Mouse (Mus musculus) spleen, adult 2 months (tissue): ENCODE results near the gene Olfr114. TPM values are rescaled to one million over a fixed set of nuclear protein-coding genes. Genes with fewer than 3 reads are reported as not detected.

Experiments
- DNase-seq, 2 experiments: peaks; one replicate each; pipeline versions ENCODE4 v3.0.0 to v3.0.0-alpha.2; 2012 to 2021; ENCODE audit warnings: low spot score in 2 of 2, low read depth in 1 of 2
- H3K27ac ChIP-seq: fragments of 200-500 bp; 2 replicates; pipeline ENCODE4 v1.5.1; 2012; ENCODE audit warnings: low read length, inconsistent platforms; ENCODE audit not compliant: insufficient read depth
- H3K27me3 ChIP-seq: fragments of 200-500 bp; 2 replicates; pipeline ENCODE4 v1.6.1; 2012; ENCODE audit warnings: mild to moderate bottlenecking, moderate library complexity, low read length, inconsistent platforms; ENCODE audit not compliant: control insufficient read depth, insufficient read depth
- H3K36me3 ChIP-seq: fragments of 200-500 bp; 2 replicates; pipeline ENCODE4 v1.6.1; 2012; ENCODE audit warnings: mild to moderate bottlenecking, low read length, inconsistent platforms; ENCODE audit not compliant: control insufficient read depth, insufficient read depth
- H3K4me1 ChIP-seq: fragments of 200-500 bp; 2 replicates; pipeline ENCODE4 v1.6.1; 2011; ENCODE audit warnings: inconsistent platforms; ENCODE audit not compliant: control insufficient read depth, insufficient read depth, insufficient read length
- H3K4me3 ChIP-seq: fragments of 200-500 bp; 2 replicates; pipeline ENCODE4 v1.5.1; 2011; ENCODE audit warnings: mild to moderate bottlenecking, inconsistent platforms; ENCODE audit not compliant: insufficient read depth, insufficient read length; ENCODE audit errors: extremely low read depth
- CTCF ChIP-seq: fragments of 200-500 bp; IDR thresholded peaks from 2 replicates; pipeline ENCODE4 v1.5.1; 2011; ENCODE audit warnings: mild to moderate bottlenecking, inconsistent platforms; ENCODE audit not compliant: insufficient read depth, insufficient read length, insufficient replicate concordance; ENCODE audit errors: extremely low read depth
- POLR2A ChIP-seq: fragments of 200-500 bp; IDR thresholded peaks from 2 replicates; pipeline ENCODE4 v1.6.1; 2011; ENCODE audit warnings: low read depth, low read length, inconsistent platforms
- WGBS: fragments of 180-500 bp; shearing (Covaris S2); methylation state at CpG from one replicate; pipeline ENCODE4 v1.1.7; 2018; 5-methylcytosine and 5-hydroxymethylcytosine counted together
- polyA plus RNA-seq: library from polyadenylated mRNA; depleted of rRNA; stranded (reverse); fragments of >200 nt; gene quantifications from 2 replicates; pipeline ENCODE4 v1.2.3, GENCODE M21; 2012; rRNA removed

The Olfr114 gene
- polyA plus RNA-seq, result not detected in 2 replicates

GRCm38 (mm10) chr17:37592643-37593042 is at the start of gene Olfr114:
TSS of gene Olfr114 (minus strand) at chr17:37592743.
- TF ChIP-seq POLR2A (no peak), CTCF (no peak)
- Histone ChIP-seq H3K27ac (no peak within 1 kb of the TSS), H3K36me3 (no peaks in the 10 kb centered on the region), H3K4me3 (no peak within 1 kb of the TSS), H3K27me3 (no peaks in the 10 kb centered on the region), H3K4me1 (no peaks in the 10 kb centered on the region)
- no peak for DNase-seq

GRCm38 (mm10) chr17:37627009-37627408 is 34.5 kb upstream of the Olfr114 start, which contains the start of the genes Olfr115 and Olfr116:
TSS of gene Olfr115 (minus strand) at chr17:37627109.
TSS of gene Olfr116 (minus strand) at chr17:37627199.
- TF ChIP-seq POLR2A (no peak), CTCF (no peak)
- Histone ChIP-seq H3K27ac (no peak within 1 kb of the TSS), H3K4me1 (no peaks in the 10 kb centered on the region), H3K27me3 (no peaks in the 10 kb centered on the region), H3K4me3 (no peak within 1 kb of the TSS), H3K36me3 (no peaks in the 10 kb centered on the region)
- 89% methylated on average over 2 of the region's 2 CpGs for WGBS
- DNase-seq, result no peak

GRCm38 (mm10) chr17:37577563-37577962 is 15.0 kb downstream of the Olfr114 start, which contains the start of gene Olfr113:
TSS of gene Olfr113 (minus strand) at chr17:37577663.
- Histone ChIP-seq H3K36me3 (no peaks in the 10 kb centered on the region), H3K27me3 (no peaks in the 10 kb centered on the region), H3K27ac (no peak within 1 kb of the TSS), H3K4me3 (no peak within 1 kb of the TSS), H3K4me1 (no peaks in the 10 kb centered on the region)
- DNase-seq, result no peak
- TF ChIP-seq POLR2A (no peak), CTCF (no peak)

- H3K27ac ChIP-seq, result no peak within 1 kb of the TSS
- TF ChIP-seq CTCF, result no peak
- TF ChIP-seq POLR2A, result no peak
- no peaks in the 10 kb centered on the region for H3K4me1 ChIP-seq
- DNase-seq, result no peak
- no peaks in the 10 kb centered on the region for H3K36me3 ChIP-seq
- H3K27me3 ChIP-seq, result no peaks in the 10 kb centered on the region
- H3K4me3 ChIP-seq, result no peak within 1 kb of the TSS
Measured at GRCm38 (mm10) chr17:37569351-37569750, 23.2 kb downstream of the Olfr114 start, which contains the start of gene Olfr112. TSS of gene Olfr112 (minus strand) at chr17:37569451.

GRCm38 (mm10) chr17:37558913-37559615 is 33.5 kb downstream of the Olfr114 start:
- Histone ChIP-seq H3K36me3 (no peaks in the 10 kb centered on the region), H3K27ac (no peak overlapping the region), H3K4me3 (no peak overlapping the region), H3K4me1 (no peaks in the 10 kb centered on the region), H3K27me3 (no peaks in the 10 kb centered on the region)
- DNase-seq, result no peak
- TF ChIP-seq POLR2A, result no peak
- TF ChIP-seq CTCF, result no peak
- WGBS, result 64% methylated on average over 1 of the region's 1 CpGs

- Histone ChIP-seq H3K27ac (no peak overlapping the region), H3K36me3 (no peaks in the 10 kb centered on the region), H3K4me1 (no peaks in the 10 kb centered on the region), H3K4me3 (no peak overlapping the region), H3K27me3 (no peaks in the 10 kb centered on the region)
- no peak for DNase-seq
- 65% methylated on average over 3 of the region's 3 CpGs for WGBS
- no peak for TF ChIP-seq POLR2A
- TF ChIP-seq CTCF, result no peak
Measured at GRCm38 (mm10) chr17:37543800-37544435, 48.6 kb downstream of the Olfr114 start.

- Histone ChIP-seq H3K36me3 (no peaks in the 10 kb centered on the region), H3K27ac (no peak overlapping the region), H3K4me1 (no peaks in the 10 kb centered on the region), H3K27me3 (no peaks in the 10 kb centered on the region), H3K4me3 (no peak overlapping the region)
- no peak for DNase-seq
- WGBS, result 80% methylated on average over 4 of the region's 4 CpGs
- TF ChIP-seq CTCF (no peak), POLR2A (no peak)
Measured at GRCm38 (mm10) chr17:37541454-37542119, 51.0 kb downstream of the Olfr114 start.

Other genes starting within 250 kb of the Olfr114 start
- gene Olfr104-ps, start 233.2 kb downstream of the Olfr114 start, polyA plus RNA-seq, result not detected in 2 replicates
- gene Olfr105-ps, start 213.7 kb downstream of the Olfr114 start, polyA plus RNA-seq, result not detected in 2 replicates
- gene Olfr106-ps, start 202.3 kb downstream of the Olfr114 start, polyA plus RNA-seq, result not detected in 2 replicates
- gene Olfr107, start 193.5 kb downstream of the Olfr114 start, polyA plus RNA-seq, result not detected in 2 replicates
- gene Olfr108, start 147.3 kb downstream of the Olfr114 start, polyA plus RNA-seq, result not detected in 2 replicates
- not detected in 2 replicates for gene Olfr109, start 133.8 kb downstream of the Olfr114 start, polyA plus RNA-seq
- 2.7 and 4.5 TPM in 2 replicates for gene H2-M2, start 109.2 kb downstream of the Olfr114 start, polyA plus RNA-seq
- 0.05 TPM in 1 of 2 replicates, not detected in the other for gene Olfr110, start 100.3 kb downstream of the Olfr114 start, polyA plus RNA-seq
- gene Olfr111, start 84.7 kb downstream of the Olfr114 start, polyA plus RNA-seq, result 0.27 and 0.29 TPM in 2 replicates
- not detected in 2 replicates for gene Olfr112, start 23.3 kb downstream of the Olfr114 start, polyA plus RNA-seq
- gene Olfr113, start 15.1 kb downstream of the Olfr114 start, polyA plus RNA-seq, result not detected in 2 replicates
- not detected in 2 replicates for gene Olfr115, start 34.4 kb upstream of the Olfr114 start, polyA plus RNA-seq
- not detected in 2 replicates for gene Olfr116, start 34.5 kb upstream of the Olfr114 start, polyA plus RNA-seq
- not detected in 2 replicates for gene Olfr117, start 71.0 kb upstream of the Olfr114 start, polyA plus RNA-seq
- gene Olfr118, start 74.2 kb upstream of the Olfr114 start, polyA plus RNA-seq, result not detected in 2 replicates
- not detected in 2 replicates for gene Olfr119, start 103.8 kb upstream of the Olfr114 start, polyA plus RNA-seq
- gene Olfr120, start 129.1 kb upstream of the Olfr114 start, polyA plus RNA-seq, result not detected in 2 replicates
- gene Olfr121, start 156.1 kb upstream of the Olfr114 start, polyA plus RNA-seq, result not detected in 2 replicates
- gene Olfr122, start 175.9 kb upstream of the Olfr114 start, polyA plus RNA-seq, result not detected in 2 replicates
- gene Olfr123, start 200.8 kb upstream of the Olfr114 start, polyA plus RNA-seq, result not detected in 2 replicates
- not detected in 2 replicates for gene Olfr124, start 207.1 kb upstream of the Olfr114 start, polyA plus RNA-seq
- not detected in 2 replicates for gene Olfr125, start 240.2 kb upstream of the Olfr114 start, polyA plus RNA-seq